Mouse (Mus musculus) mesoderm, embryonic 11.5 days (tissue): ENCODE measurements around the gene 2310046K23Rik.
"Not testable (repeated sequence)": the region's sequence is repeated elsewhere in the genome, so short reads cannot be mapped to it uniquely, and the experiment has no call there.

ENCODE experiments used
- DNase-seq: peaks from one replicate; pipeline ENCODE4 v3.0.0-alpha.2; 2012; ENCODE audit warnings: low read depth, low spot score

Gene 2310046K23Rik

DNA sequence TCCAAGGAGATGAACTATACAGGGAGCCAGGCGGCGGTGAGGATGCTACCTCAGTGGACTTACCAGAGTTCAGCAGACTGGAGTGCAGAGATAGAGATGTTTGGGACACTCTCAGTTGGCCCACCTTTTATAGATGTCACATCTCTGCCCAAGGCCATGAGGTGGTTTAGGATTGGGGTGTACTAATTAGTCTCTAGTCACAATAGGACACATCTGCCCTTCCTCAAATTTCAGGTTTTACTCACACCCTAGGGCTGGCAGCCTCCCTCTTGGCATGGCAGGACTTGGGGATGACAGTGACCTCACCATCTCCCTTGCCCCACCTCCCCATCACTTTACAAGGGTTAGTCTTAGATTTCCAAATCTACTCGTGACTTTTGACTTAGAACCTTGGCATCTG, at the start of gene 2310046K23Rik:
Gene 2310046K23Rik (minus strand): TSS at position 101 of the 400 bp plus-strand sequence.
- DNase-seq, result no peak

DNA sequence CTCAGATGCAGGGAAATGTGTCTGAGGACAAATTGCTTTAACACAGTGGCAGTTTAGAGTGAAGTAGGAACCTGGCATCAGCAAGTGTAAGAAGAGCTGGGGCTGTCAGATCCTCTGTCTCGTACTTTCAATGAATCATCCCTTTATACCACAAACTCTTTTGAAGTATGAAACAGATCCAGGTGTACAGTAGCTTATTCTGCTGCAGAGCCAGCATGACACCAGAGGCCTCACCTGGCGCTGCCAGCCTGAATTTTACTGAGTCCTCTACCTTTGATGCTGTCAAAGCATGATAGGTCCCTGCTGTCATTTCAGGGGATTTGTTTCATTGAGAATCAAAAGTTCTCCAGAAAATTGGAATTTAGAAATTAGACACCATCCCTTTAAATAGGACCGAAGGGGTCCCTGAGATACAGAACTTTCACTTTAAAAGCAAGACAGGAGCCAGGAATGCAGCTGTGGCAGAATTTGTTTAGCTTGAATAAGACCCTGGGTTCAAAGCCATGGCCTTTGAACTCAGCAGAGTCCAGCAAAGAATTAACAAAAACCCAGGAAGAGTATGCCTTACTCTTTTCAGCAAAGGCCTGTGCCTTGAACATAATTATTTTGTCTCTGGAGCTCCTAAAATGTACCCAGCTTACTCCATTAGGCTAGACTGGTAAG, 49.0 kb upstream of the 2310046K23Rik start:
- DNase-seq, result no peak

DNA sequence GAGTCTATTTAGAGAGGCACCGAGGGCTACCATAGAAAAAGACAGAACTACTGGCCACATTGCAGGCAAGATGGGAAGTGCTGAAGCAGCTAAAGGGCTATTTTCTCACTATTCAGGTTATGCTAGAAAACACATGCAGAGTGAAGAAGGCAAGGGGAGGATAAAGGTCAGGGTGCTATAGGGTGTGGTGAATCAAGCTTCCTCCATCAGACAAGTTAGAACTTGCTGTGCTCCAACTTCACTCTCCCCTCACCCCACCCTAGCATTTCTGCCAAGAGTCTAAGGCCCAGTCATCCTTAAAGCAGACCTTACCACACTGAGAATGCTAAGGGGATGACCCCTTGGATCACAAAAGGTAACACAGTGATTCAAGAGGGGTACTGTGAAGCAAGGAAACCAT, 45.2 kb upstream of the 2310046K23Rik start:
- no peak for DNase-seq

DNA sequence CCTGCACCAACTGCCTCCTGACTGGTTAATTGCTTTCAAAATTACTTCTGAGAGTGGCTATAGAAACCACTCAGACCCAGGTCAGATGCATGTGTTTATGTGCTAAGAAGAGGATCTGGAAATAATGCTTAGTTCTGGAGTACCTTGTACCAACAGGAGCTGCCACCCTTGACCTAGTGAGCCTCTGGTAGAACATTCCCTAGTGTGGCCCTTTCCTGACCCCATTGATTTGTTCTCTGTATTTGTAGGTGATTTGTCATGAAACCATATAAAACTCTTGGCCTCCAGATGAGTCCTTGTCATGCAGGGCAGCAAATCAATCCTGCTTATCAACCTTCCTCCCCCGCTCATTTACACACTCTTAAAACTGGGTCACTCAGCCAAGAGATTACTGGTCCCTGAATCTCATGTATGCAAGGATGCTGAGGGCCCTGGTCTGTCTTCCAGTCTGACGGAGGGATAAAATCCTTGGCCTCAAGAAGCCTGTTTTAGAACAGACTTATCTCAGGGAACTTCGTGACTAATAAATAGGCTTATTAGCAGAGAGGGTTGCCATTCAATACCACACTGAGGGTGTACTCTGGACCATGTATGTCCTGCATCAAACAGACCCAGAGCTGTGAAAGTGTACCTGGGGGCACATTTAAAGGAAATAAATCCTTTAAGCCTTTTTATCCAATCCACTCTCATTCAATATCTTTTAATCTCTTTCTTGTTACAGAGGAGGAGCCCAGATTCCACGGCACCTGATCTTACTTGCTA, 44.5 kb upstream of the 2310046K23Rik start:
- DNase-seq, result no peak

DNA sequence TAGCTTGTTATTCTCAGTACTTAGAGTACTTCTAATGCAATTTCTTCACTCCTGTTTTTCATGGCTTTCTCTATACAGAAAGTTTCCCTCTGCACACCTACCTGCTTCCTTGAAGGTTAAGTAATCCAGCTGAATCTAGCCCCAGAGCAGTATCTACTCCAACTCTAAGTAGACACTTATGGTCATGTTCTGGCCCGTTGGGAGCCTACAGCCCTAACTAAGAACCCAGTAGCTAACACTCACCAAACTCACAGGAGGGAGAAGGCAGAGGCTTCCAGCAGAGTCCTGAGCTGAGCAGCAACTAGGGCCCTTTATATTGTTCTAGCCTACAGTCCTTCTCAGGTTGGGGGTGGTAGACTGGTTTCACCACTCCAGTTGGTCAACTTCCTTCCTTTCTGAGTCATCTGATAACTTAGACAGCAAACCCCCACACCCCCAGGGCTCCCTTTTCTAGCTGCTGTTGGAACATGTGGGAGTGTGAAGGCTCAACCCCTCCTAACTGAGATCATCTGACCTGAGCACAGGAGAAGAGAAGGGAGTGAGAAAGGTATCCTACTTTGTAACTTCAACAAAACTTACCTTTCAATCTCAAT, 39.2 kb upstream of the 2310046K23Rik start, which contains the start of gene Ivl:
Gene Ivl (minus strand): TSS at position 287 of the 593 bp plus-strand sequence.
- DNase-seq, result no peak

DNA sequence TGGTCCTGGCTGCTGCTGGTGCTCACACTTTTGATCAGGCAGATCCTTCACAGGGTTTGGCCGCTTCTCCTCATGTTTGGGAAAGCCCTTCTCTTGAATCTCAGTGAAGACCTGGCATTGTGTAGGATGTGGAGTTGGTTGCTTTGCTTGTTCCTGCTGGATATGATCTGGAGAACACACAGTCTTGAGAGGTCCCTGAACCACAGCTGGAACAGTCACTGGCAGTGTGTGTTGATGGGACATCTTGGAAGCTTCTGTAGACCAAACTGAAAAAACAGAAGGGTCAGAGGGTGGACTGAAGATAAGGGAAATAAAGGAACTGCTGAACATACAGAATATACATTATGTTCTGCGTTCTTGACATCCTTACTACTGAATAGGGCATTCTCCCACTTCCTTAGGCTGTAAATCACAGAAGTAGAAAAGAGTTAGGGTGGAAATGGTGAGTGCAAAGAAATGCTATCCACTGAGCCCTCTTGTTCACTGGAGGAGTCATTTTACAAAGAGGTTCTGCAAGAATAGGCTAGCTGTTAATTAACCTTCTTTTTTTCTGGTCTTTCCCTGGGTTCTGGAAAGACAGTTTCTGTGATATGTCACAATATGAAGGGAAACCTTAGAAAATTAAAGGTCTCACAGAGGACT, 38.3 kb upstream of the 2310046K23Rik start:
- no peak for DNase-seq

DNA sequence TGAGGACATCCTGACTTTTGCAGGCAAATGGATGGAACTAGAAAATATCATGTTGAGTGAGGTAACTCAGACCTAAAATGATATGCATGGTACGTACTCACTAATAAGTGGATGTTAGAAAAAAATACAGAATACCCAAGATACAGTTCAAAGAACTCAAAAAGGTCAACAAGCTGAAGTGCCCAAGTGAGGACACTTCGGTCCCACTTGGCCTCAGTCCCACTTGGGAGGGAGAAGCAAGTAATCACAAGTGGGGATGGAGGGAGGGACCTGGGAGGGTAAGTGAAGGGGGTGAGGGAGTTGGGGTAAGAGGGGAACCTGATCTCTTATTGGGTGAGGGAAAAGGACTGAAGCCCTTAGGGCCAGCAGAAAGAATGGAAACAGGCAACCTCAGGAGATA, 34.4 kb upstream of the 2310046K23Rik start:
- DNase-seq, result no peak

DNA sequence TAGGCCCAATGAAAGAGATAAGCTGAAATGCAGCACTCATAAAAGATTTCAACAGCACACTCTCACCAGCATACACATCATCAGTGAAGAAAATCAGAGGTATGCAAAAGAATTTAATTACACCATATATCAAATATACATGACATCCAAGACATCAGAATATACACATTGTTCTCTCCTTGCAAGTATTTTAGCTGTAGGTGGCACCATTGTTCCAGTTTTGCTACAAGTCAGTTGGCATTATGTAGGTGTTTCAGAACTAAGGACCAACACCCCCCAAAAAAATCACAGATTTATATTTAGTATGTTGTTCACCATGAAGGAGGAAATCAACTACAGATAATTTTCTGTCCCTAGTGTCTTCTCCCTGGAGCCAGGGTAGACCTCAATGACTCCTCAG, 31.1 kb upstream of the 2310046K23Rik start:
- DNase-seq, result no peak

DNA sequence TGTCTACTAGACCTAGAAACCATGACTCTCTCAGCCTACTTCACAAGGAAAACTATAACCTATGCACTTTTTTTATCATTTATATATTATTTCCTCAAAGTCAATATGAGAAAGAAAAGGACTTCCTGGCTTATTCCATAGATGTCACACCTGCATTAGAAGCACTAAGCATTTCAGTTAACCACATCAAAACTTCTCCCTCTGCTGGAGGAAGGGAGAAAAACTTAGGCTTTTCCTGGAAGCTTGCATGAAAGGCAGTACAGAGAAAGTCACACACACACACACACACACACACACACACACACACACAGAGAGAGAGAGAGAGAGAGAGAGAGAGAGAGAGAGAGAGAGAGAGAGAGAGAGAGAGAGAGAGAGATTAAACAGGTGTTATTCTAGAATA, 22.0 kb downstream of the 2310046K23Rik start:
- DNase-seq, result no peak

DNA sequence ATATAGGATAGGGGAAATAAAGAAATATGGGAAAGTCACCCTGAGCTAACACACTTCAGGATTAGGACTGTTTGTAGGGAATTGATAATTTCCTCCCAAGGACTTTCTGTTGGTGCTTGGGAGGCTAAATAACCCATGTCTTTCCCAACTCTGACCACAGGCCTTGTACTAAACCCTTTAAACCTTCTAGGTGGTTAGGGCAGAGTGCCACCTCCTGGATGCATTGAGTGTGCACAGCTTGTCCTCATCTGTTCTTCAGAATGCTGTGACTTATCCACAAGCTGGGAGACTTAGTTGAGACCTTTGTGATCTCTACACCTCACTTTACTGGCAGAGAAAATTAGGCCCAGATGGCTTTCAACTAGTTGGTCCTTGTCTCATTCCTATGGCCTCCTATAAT, 23.5 kb downstream of the 2310046K23Rik start:
- DNase-seq, result peak; percentile 30

DNA sequence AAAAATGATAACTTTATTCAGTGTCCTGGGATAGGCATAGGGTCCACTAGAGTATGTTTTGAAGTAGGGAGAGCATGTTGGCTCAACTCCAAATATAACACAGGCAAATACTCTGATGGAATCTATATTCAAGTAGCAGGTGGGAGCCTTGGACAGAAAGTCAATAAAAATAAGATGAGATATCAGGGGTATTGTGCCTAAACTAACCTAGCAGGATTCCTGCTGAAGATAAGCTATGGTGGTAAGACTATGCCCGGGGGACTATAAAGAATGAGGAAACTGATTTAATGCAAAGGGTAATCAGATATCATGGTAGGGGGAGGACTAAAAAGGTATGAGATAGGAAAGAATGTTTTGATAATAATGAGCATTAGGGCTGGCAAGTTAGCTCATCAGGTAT, 26.1 kb downstream of the 2310046K23Rik start:
- no peak for DNase-seq

DNA sequence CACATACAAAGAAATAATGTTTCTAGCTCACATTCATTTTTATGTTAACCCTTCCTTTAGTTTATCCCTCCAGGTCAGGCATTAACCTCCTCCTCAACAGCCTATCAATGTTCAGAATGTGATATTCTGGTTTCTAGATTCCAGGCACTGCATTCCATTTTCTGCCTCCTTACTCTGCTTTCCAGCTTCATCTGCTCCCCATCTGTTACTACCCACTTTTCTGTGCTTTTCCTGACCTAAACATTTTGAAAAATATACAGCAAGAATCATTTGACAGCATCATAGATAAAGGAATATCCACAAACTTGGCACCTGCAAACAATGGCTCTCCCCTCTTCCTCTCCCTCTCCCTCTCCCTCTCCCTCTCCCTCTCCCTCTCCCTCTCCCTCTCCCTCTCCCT, 30.8 kb downstream of the 2310046K23Rik start:
- no peak for DNase-seq

DNA sequence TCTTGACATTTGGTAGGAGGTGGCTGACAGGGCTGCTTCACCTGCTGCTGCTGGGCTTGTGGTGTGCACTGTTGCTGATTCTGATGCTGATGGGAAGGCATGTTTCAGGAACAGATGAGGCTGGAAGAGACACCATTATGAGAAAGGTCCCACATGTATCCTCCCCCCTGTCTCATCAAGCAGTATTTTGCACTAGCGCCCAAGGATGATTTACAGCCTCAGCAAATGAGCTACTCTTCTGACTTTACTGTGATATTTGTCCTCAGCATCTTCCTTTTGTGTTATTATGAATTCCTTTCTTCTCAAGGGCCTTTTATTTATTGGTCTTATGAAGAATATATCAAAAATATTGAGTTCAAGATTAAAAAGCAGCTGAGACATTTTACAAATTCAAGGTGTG, 33.9 kb downstream of the 2310046K23Rik start, which contains the start of gene Sprr4:
Gene Sprr4 (minus strand): TSS at position 101 of the 400 bp plus-strand sequence.
- DNase-seq, result no peak

DNA sequence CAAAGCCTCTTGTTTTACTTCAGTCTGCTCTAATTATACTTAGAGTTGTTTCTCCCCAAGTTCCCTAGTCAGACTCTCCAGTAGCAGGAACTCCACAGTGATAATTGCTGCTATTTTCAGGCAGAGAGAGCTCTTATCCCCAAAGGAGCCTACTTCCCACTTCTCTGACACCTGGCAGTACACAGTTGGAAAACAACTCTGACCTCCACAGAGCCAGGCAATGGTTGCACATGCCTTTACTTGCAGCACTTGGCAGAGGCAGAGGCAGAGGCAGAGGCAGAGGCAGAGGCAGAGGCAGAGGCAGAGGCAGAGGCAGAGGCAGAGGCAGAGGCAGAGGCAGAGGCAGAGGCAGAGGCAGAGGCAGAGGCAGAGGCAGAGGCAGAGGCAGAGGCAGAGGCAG, 44.0 kb downstream of the 2310046K23Rik start:
- DNase-seq, result not testable (repeated sequence)

DNA sequence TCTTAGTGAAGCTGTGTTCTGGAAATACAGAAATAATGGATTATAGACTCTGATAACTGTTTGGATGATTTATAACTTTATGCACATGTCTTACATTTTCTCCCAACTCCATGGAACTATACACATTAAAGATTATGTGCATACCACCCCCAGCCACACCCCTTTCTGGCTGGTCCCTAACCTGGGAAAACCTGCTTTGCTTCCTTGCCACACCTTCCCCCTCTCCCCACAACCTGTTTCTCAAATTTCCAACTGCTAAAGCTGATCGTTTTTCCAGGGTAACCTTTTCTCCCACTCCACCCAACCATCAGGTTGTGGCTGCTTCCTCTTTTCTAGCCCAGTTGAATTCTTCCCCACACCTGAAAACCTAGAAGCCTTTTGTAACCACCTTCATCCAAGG, 48.0 kb downstream of the 2310046K23Rik start:
- no peak for DNase-seq

DNA sequence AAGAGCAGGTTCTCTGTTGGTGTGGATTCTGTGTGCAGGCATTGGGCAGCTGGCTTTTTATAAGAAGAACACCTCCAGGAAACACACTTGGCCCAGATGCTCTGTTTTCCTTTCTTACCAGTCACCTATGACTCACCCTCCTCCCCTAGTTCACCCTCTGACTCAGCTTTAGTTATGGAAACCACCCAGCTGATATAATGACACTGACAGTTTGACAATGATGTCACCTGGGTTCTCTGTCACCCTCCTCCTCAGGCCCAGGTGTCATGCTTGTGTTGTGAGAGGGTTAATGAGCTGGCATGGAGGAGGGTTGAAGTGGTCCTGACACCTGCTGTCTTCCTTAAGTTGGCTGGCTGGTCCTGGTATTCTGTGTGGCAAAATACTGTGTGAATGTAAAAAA, 48.4 kb downstream of the 2310046K23Rik start, which contains the start of gene Sprr1a:
Gene Sprr1a (minus strand): TSS at position 33 of the 400 bp plus-strand sequence.
- DNase-seq, result no peak
